Mouse (Mus musculus) layer of hippocampus, adult 11-12 months (tissue): Measurements from ENCODE around the gene Dlg2.
"Not testable (repeated sequence)": the region's sequence is repeated elsewhere in the genome, so short reads cannot be mapped to it uniquely, and the experiment has no call there.

ENCODE experiments used
- DNase-seq: peaks from one replicate; pipeline ENCODE4 v3.0.0; 2022; ENCODE audit warnings: low spot score

Dlg2 gene

GRCm38 (mm10) chr7:90825640-90826039 lies 349.2 kb downstream of the Dlg2 start:
- DNase-seq = no peak

DNA sequence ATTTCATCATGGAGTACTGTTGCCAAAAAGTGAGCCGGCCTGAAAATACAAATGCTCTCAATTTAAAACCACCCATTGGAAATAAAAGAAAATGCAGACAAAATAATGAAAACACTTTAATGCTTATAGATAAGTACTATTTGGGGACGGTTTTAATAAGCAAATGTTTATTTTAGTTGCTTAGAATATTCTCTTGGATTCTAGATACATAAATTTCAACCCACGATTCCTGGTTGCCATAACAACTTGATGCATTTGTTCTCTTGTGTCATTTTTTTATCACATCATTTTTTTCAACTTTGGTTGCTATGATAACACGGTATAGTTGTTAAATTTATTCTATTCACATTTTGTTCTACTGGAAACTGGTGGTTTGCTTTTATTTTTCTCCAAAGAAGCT lies 364.8 kb downstream of the Dlg2 start:
- no peak for DNase-seq

GRCm38 (mm10) chr7:90843345-90844293 lies 367.1 kb downstream of the Dlg2 start:
- DNase-seq = peak; percentile 21

DNA sequence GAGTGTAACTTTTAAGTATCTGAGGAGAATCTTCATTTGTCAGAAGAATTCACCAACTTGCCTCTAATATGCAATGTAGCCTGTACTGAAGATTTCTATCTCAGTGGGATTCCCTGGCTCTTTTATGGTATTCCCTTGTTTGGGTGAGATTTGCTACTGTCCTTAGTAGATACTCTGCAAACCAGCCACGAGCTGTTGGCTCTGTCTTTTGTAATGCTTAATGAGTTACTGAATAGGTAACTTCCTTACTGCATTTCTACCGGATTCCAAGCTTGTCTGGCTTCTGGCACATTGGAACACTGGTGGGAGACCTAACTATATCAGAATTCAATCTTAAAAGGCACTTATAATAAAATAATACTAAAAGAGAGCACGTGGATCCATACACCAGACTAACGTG lies 400.3 kb downstream of the Dlg2 start:
- DNase-seq = not testable (repeated sequence)

- no peak for DNase-seq
Measured at GRCm38 (mm10) chr7:90882740-90883139, 406.3 kb downstream of the Dlg2 start.

- DNase-seq = peak; percentile 5
Measured at GRCm38 (mm10) chr7:90886396-90887006, 410.0 kb downstream of the Dlg2 start.

DNA sequence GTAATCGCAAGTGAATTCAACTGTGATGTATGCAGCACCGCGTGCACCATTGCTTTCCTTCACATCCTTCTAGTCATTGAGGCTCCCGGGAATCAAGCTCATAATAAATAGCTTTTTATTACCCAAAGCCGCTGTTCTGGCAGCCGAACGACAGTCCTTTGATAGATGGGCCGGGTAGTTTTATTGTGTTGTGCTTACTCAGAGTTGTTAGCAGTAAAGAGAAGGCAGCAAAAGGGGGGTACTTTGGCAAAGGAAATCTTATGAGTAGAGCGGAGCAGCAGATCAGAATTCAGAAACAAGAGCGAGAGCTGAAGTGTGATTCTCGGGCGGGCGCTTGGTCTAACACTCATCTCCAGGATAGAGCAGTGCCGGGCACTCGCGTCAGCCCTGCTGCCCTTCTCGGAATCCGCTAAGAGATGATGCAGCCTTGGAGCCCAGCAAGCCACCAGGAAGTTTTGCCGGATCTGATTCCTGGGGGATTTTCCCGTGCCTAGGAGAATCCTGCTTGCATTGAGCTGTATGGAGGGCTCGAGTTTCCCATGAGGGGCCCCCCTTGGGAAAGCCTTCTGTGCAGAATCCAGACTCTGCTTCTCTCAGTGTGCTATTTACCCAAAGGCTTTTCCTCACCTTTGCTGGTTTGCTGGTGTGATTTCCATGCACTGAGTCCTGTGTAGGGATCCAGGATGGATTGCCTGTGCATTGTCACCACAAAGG lies 410.7 kb downstream of the Dlg2 start:
- peak; percentile 52 for DNase-seq

GRCm38 (mm10) chr7:90927441-90927840 lies 451.0 kb downstream of the Dlg2 start:
- DNase-seq = peak; percentile 35

- no peak for DNase-seq
Measured at GRCm38 (mm10) chr7:90940726-90941125, 464.3 kb downstream of the Dlg2 start.

DNA sequence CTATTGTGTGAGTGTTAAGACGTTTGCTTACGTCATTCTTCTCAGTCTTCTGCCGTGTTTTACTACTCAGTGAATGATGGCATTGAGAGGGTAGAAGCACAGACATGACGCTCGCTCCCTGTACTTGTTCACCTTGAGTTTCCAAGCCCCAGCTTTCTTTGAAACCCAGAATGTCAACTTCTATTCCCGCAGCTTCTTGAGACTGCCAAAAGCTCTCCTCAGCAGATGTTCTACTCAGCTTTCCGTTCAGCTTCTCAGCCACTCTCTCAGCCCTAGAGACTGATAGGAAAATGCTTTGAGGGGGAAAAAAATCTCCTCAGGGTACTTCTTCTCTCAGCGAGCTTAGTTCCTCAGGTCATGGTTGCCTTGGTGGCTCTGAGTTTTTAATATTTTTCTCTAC lies 470.6 kb downstream of the Dlg2 start:
- no peak for DNase-seq

- DNase-seq = peak; percentile 36
Measured at GRCm38 (mm10) chr7:90949212-90949611, 472.7 kb downstream of the Dlg2 start.

GRCm38 (mm10) chr7:90977241-90977640 lies 500.8 kb downstream of the Dlg2 start:
- DNase-seq = no peak

DNA sequence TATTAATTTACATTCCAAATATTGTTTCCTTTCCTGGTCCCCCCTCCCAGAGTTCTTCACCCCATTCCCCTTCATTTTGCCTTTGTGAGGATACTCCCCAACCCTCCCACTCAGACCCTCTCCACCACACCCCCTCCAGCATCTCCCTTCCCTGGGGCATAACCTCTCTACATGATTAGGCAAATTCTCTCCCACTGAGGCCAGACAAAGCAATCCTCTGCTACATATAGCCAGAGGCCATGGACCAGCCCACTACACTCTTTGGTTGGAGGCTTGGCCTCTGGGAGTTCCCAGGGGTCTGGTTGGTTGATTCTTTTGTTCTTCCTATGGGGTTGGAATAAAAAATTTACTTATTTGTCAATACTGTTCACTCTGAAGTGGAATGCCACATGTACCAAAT lies 505.6 kb downstream of the Dlg2 start:
- no peak for DNase-seq

DNA sequence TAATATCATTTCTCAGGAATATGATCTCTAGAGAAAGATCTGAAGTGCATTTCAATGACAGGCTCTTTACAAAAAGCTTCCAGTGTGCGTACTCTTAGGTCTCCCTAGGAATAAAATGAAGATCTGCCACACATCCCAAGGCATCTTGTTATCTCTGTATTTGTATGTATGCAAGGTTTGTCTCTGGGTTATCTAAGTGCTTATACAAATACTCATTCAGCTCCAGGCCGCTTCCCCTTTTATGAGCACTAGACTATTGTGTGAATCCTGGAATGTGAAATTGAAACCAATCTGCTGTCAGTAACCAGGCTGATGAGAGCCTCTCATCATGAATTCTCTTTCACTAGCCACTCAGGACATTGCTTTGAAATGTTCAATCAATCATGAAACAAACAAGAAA lies 534.2 kb downstream of the Dlg2 start:
- DNase-seq = no peak

GRCm38 (mm10) chr7:91044998-91045741 lies 568.7 kb downstream of the Dlg2 start:
- peak; percentile 24 for DNase-seq

GRCm38 (mm10) chr7:91045742-91046098 lies 569.2 kb downstream of the Dlg2 start:
- no peak for DNase-seq

- no peak for DNase-seq
Measured at GRCm38 (mm10) chr7:91063297-91064040, 587.0 kb downstream of the Dlg2 start.

GRCm38 (mm10) chr7:91071751-91072707 lies 595.6 kb downstream of the Dlg2 start:
- no peak for DNase-seq

DNA sequence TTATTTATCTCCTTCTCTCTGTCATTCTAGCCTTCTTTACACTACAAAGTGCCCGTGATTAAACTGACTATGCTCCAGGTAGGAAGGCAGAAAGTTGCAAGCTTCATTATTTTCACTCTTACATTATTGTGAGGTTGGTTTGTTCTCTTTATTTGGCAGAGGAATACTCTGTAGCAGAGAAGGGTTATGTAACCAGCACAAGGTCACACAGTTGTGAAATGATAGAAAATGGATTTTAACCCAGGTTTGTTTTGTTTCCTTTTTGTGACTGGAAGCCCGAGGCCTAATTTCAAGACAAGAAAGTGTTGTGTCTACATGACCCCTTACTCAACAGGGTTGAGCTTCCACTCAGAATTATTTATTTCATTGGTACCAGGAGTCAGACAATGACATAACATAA lies 609.6 kb downstream of the Dlg2 start:
- DNase-seq = no peak
